Mouse (Mus musculus) forebrain, embryonic 14.5 days (tissue): Measurements from ENCODE around the gene Akt1s1. TPM values are rescaled to one million over a fixed set of nuclear protein-coding genes. Genes with fewer than 3 reads are reported as not detected.
A peak's percentile ranks its signal among the peaks of the same experiment; 100 is the strongest.

Source experiments
- ATAC-seq: fragments of 200-750 bp; cut with Nextera tagmentation; 2 replicates; pipeline ENCODE4 v1.8.0; 2017; ENCODE audit warnings: mild to moderate bottlenecking, moderate library complexity
- DNase-seq: peaks from one replicate; pipeline ENCODE4 v3.0.0-alpha.2; 2015; ENCODE audit warnings: low spot score
- H3K27ac ChIP-seq: fragments of 300-500 bp; sonication (generic); 2 replicates; pipeline ENCODE4 v1.5.1; 2014; ENCODE audit warnings: low read depth, mild to moderate bottlenecking, control low read depth, low read length, moderate library complexity
- H3K27me3 ChIP-seq: fragments of 300-500 bp; sonication (generic); replicated peaks from 2 replicates; pipeline ENCODE4 v1.6.1; 2014; ENCODE audit warnings: low read length, control low read depth, mixed read lengths; ENCODE audit not compliant: control insufficient read depth, insufficient read depth
- H3K36me3 ChIP-seq: fragments of 300-500 bp; sonication (generic); 2 replicates; pipeline ENCODE4 v1.6.1; 2014; ENCODE audit warnings: low read length, control low read depth; ENCODE audit not compliant: control insufficient read depth, insufficient read depth
- H3K4me1 ChIP-seq: fragments of 300-500 bp; sonication (generic); 2 replicates; pipeline ENCODE4 v1.6.1; 2014; ENCODE audit warnings: antibody characterized with exemption, low read length, control low read depth; ENCODE audit not compliant: control insufficient read depth, insufficient read depth
- H3K4me2 ChIP-seq: fragments of 300-500 bp; sonication (generic); 2 replicates; pipeline ENCODE4 v1.6.1; 2014; ENCODE audit warnings: mild to moderate bottlenecking, control low read depth, low read length
- H3K4me3 ChIP-seq: fragments of 300-500 bp; sonication (generic); 2 replicates; pipeline ENCODE4 v1.5.1; 2014; ENCODE audit warnings: low read depth, low read length, control low read depth
- H3K9ac ChIP-seq: fragments of 300-500 bp; sonication (generic); 2 replicates; pipeline ENCODE4 v1.6.1; 2014; ENCODE audit warnings: mild to moderate bottlenecking, low read length, control low read depth, moderate library complexity
- H3K9me3 ChIP-seq: fragments of 300-500 bp; sonication (generic); replicated peaks from 2 replicates; pipeline ENCODE4 v1.6.1; 2016; ENCODE audit warnings: low read length, control low read depth, mixed read lengths; ENCODE audit not compliant: control insufficient read depth
- WGBS: fragments of 180-500 bp; shearing (Covaris S2); extraction: QIAGEN DNeasy Blood & Tissue Kit; methylation state at CpG from one replicate; pipeline ENCODE4 v1.1.7; 2014; 5-methylcytosine and 5-hydroxymethylcytosine counted together
- polyA plus RNA-seq: library from polyadenylated mRNA; unstranded; fragments of >200 nt; fragmentation: Nextera tagmentation; extraction: Ambion mirVana; gene quantifications from 2 replicates; pipeline ENCODE4 v1.2.1, GENCODE M21; 2014

Gene Akt1s1
- polyA plus RNA-seq = 70.4 and 75.4 TPM in 2 replicates

GRCm38 (mm10) chr7:44848561-44849415 lies at the start of gene Akt1s1, which contains the start of gene Tbc1d17:
TSS of gene Akt1s1 (plus strand) at chr7:44848991.
TSS of gene Tbc1d17 (minus strand) at chr7:44849079.
- Histone ChIP-seq H3K9me3 (no peaks in the 10 kb centered on the region), H3K4me2 (peak within 1 kb of the TSS; percentile 85), H3K9ac (peak within 1 kb of the TSS; percentile 78), H3K36me3 (peaks cover 39% of the 10 kb centered on the region), H3K27ac (peak within 1 kb of the TSS; percentile 97), H3K4me1 (peaks cover 19% of the 10 kb centered on the region), H3K4me3 (peak within 1 kb of the TSS; percentile 82), H3K27me3 (no peaks in the 10 kb centered on the region)
- WGBS = under 1% methylated on average over 54 of the region's 54 CpGs
- DNase-seq (peak; percentile 99), ATAC-seq (peak; percentile 86)

DNA sequence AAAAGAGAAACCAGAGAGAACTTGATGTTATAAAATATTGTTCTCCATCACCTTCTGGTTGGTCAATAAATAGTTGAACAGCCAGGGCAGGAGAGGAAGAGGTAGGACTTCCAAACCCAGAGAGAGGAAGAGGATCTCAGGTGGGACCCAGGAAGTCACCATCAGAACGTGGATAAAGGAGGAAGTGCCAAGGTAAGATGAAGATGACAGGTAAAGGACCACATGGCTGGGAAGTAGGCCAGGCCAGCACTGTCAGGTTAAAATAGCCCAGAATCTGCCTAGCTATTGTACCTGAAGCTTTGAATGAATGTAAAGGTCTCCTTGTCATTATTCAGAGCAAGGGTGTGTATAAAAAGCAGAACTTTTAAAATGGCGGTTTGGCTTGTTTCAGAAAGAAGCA lies 39.9 kb upstream of the Akt1s1 start:
- H3K4me2 ChIP-seq = no peak overlapping the region
- H3K9ac ChIP-seq = no peak overlapping the region
- DNase-seq = no peak
- WGBS = 90% methylated on average over 2 of the region's 2 CpGs
- H3K9me3 ChIP-seq = no peaks in the 10 kb centered on the region
- H3K27ac ChIP-seq = no peak overlapping the region
- ATAC-seq = no peak
- H3K4me1 ChIP-seq = no peaks in the 10 kb centered on the region
- no peak overlapping the region for H3K4me3 ChIP-seq
- H3K36me3 ChIP-seq = 0 out of 2 replicates have a peak, but pooled peaks cover 7% of the 10 kb centered on the region
- H3K27me3 ChIP-seq = no peaks in the 10 kb centered on the region

DNA sequence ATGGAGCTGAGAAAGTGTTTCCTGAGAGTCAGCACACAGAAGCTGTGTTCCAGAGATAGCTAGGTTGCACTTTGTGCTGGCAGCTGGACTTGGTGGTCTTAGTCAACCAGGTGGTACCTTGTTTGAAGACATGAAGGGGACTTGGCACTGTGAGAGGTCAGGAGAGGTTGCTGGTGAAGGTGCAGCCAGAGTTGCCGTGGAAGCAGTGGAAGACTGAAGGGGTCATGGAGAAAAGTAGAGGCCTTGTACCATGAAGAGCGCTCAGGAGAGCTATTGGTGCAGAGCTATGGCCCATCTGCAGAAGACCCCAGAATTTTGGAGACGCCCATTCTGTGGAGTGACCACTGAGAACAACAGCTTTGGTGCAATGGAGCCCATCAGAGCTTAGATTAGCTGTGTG lies 39.3 kb upstream of the Akt1s1 start:
- H3K27ac ChIP-seq = no peak overlapping the region
- no peak for ATAC-seq
- no peak overlapping the region for H3K4me2 ChIP-seq
- no peaks in the 10 kb centered on the region for H3K27me3 ChIP-seq
- no peaks in the 10 kb centered on the region for H3K4me1 ChIP-seq
- H3K36me3 ChIP-seq = 0 out of 2 replicates have a peak, but pooled peaks cover 7% of the 10 kb centered on the region
- no peak overlapping the region for H3K9ac ChIP-seq
- WGBS = 91% methylated on average over 3 of the region's 3 CpGs
- no peak for DNase-seq
- H3K4me3 ChIP-seq = no peak overlapping the region
- H3K9me3 ChIP-seq = no peaks in the 10 kb centered on the region

DNA sequence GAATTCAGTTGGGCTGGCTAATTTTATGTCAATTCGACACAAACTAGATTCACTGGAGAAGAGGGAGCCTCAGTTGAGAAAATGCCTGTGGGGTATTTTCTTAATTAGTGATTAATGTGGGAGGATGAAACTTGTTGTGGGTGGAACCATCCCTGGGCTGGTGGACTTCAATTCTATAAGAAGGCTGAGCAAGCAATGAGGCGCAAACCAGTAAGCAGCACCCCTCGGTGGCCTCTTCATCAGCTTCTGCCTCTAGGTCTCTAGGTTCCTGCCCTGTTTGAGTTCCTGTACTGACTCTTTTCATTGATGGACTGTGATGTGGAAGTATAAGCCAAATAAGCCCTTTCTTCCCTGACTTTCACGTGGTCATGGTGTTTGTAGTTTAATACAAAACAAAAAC lies 38.4 kb upstream of the Akt1s1 start:
- DNase-seq = no peak
- ATAC-seq = no peak
- 84% methylated on average over 4 of the region's 4 CpGs for WGBS

GRCm38 (mm10) chr7:44810819-44811557 lies 37.8 kb upstream of the Akt1s1 start:
- Histone ChIP-seq H3K4me1 (no peaks in the 10 kb centered on the region), H3K27ac (no peak overlapping the region), H3K4me2 (no peak overlapping the region), H3K4me3 (no peak overlapping the region), H3K36me3 (0 out of 2 replicates have a peak, but pooled peaks cover 7% of the 10 kb centered on the region), H3K27me3 (no peaks in the 10 kb centered on the region), H3K9me3 (no peaks in the 10 kb centered on the region), H3K9ac (no peak overlapping the region)
- ATAC-seq (no peak), DNase-seq (no peak)
- 96% methylated on average over 7 of the region's 7 CpGs for WGBS

More for the DNA sequence above, 38.4 kb upstream of the Akt1s1 start:
- Histone ChIP-seq H3K9ac (no peak overlapping the region), H3K4me2 (no peak overlapping the region), H3K27ac (no peak overlapping the region), H3K36me3 (0 out of 2 replicates have a peak, but pooled peaks cover 7% of the 10 kb centered on the region), H3K4me1 (no peaks in the 10 kb centered on the region), H3K4me3 (no peak overlapping the region), H3K27me3 (no peaks in the 10 kb centered on the region), H3K9me3 (no peaks in the 10 kb centered on the region)

DNA sequence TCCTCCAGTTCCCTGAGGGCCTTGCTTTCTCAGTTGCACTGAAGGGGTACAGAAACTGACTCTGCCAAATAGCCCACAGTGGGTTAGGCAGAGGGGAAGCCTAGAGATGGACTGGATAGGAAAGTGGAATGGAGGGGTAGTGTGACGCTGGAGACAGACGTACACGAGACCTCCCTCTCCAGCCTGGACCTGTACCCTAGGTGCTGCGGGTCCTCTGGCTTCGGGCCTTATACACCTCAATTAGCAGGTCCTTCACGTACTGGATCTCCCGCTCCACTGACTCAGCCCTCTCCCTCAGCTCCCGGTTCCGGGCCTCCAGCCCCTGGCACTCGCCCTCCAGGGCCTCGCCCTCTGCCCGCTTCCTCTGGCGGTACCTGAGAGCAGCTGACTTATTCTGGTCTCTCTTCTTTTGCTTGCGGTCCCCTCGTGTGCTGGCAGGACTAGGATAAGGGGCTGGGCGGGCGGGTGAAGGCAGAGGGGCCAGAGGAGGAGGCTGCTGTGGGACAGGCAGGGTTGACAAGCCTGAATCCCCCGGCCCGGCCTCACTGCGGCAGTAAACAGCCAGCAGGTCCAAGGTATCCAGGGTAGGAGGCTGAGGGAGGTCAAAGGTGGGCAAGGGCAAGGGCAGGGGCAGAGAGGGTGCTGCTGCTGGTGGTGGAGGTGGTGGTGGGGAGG lies 36.0 kb upstream of the Akt1s1 start:
- H3K27me3 ChIP-seq = no peaks in the 10 kb centered on the region
- H3K36me3 ChIP-seq = 0 out of 2 replicates have a peak, but pooled peaks cover 7% of the 10 kb centered on the region
- H3K4me1 ChIP-seq = peaks cover 9% of the 10 kb centered on the region
- H3K9ac ChIP-seq = no peak overlapping the region
- no peak overlapping the region for H3K4me3 ChIP-seq
- 92% methylated on average over 20 of the region's 20 CpGs for WGBS
- H3K9me3 ChIP-seq = no peaks in the 10 kb centered on the region
- no peak overlapping the region for H3K4me2 ChIP-seq
- ATAC-seq (no peak), DNase-seq (no peak)
- no peak overlapping the region for H3K27ac ChIP-seq

- no peaks in the 10 kb centered on the region for H3K9me3 ChIP-seq
- DNase-seq (no peak), ATAC-seq (no peak)
- 92% methylated on average over 3 of the region's 3 CpGs for WGBS
- H3K9ac ChIP-seq = no peak overlapping the region
- no peak overlapping the region for H3K27ac ChIP-seq
- no peak overlapping the region for H3K4me3 ChIP-seq
- no peaks in the 10 kb centered on the region for H3K27me3 ChIP-seq
- H3K36me3 ChIP-seq = 0 out of 2 replicates have a peak, but pooled peaks cover 7% of the 10 kb centered on the region
- H3K4me1 ChIP-seq = peaks cover 21% of the 10 kb centered on the region
- no peak overlapping the region for H3K4me2 ChIP-seq
Observed at GRCm38 (mm10) chr7:44813985-44814384, 34.8 kb upstream of the Akt1s1 start.

- no peak overlapping the region for H3K9ac ChIP-seq
- no peaks in the 10 kb centered on the region for H3K27me3 ChIP-seq
- ATAC-seq (no peak), DNase-seq (no peak)
- no peak overlapping the region for H3K4me2 ChIP-seq
- H3K4me1 ChIP-seq = peaks cover 25% of the 10 kb centered on the region
- WGBS = 96% methylated on average over 4 of the region's 4 CpGs
- H3K27ac ChIP-seq = no peak overlapping the region
- no peak overlapping the region for H3K4me3 ChIP-seq
- H3K36me3 ChIP-seq = 0 out of 2 replicates have a peak, but pooled peaks cover 8% of the 10 kb centered on the region
- no peaks in the 10 kb centered on the region for H3K9me3 ChIP-seq
Observed at GRCm38 (mm10) chr7:44814423-44814822, 34.4 kb upstream of the Akt1s1 start.
